Mouse (Mus musculus) R1 (cell line): ENCODE results near the gene H2al2c.
"Not testable (repeated sequence)": the region's sequence is repeated elsewhere in the genome, so short reads cannot be mapped to it uniquely, and the experiment has no call there.

Source experiments
- DNase-seq: peaks from one replicate; pipeline ENCODE4 v3.0.0-alpha.2; 2018; ENCODE audit warnings: low read depth, low spot score

Gene H2al2c

DNA sequence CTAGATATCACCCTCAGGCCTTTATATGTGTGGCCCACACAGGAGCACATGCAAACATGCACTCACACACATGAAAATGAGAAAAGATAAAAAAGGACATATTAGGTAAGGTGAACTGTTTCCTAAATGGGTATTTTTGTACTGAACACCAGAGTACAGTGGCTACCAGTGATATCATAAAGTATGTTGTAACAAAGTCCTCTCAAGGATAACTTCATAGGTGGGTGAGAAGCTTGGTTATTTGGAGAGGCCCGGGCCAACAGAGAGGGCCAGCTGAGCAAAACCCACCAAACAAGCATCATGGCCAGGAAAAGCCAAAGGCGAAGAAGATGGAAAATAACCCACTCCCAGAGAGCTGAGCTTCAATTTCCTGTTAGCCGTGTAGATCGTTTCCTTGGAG lies at the start of gene H2al2c:
TSS of gene H2al2c (plus strand) at position 301 of the 400 bp plus-strand sequence.
- DNase-seq: not testable (repeated sequence)
